Mouse (Mus musculus) embryo, embryonic 11.5 days (tissue): ENCODE results near the gene Tnn.

Source experiments
- DNase-seq: peaks from one replicate; pipeline ENCODE4 v3.0.0-alpha.2; 2012; ENCODE audit warnings: low read depth, low spot score

Gene Tnn

GRCm38 (mm10) chr1:160044237-160045021 lies 109.0 kb downstream of the Tnn start, which contains the start of gene 4930523C07Rik:
Gene 4930523C07Rik, plus strand, starts transcription at chr1:160044382.
- no peak for DNase-seq

- no peak for DNase-seq
Measured at GRCm38 (mm10) chr1:160043271-160043975, 110.0 kb downstream of the Tnn start.

GRCm38 (mm10) chr1:160042351-160042750 lies 111.0 kb downstream of the Tnn start:
- no peak for DNase-seq

GRCm38 (mm10) chr1:160041264-160041775 lies 112.1 kb downstream of the Tnn start:
- no peak for DNase-seq

- no peak for DNase-seq
Measured at GRCm38 (mm10) chr1:160039951-160040645, 113.3 kb downstream of the Tnn start.

GRCm38 (mm10) chr1:160036996-160037521 lies 116.3 kb downstream of the Tnn start:
- DNase-seq: no peak

- DNase-seq: no peak
Measured at GRCm38 (mm10) chr1:160035561-160035960, 117.8 kb downstream of the Tnn start.
